Mouse (Mus musculus): ENCODE results near the gene Sephs2. TPM values are rescaled to one million over a fixed set of nuclear protein-coding genes. Genes with fewer than 3 reads are reported as not detected.
A peak's percentile ranks its signal among the peaks of the same experiment; 100 is the strongest.
"Not testable (repeated sequence)": the region's sequence is repeated elsewhere in the genome, so short reads cannot be mapped to it uniquely, and the experiment has no call there.

The Sephs2 gene
- polyA plus RNA-seq, 1 experiment from 2014 or later: 180 TPM

DNA sequence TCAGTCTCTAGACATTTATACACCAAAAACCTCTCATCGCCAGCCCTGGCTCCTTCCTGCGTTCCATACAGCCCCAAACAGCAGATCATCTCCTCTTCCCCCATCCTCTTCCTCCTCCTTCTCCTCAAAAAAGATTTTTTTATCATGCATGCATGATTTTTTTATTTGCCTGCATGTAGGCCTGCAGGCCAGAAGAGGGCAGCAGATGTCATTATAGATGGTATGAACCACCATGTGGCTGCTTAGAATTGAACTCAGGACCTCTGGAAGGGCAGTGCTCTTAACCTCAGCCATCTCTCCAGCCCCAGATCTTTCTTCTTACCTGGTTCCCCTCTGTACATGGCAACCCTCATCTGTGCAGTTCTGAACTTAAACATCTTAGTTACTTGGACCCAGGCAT, 21.4 kb downstream of the Sephs2 start:
- H3K27ac ChIP-seq (ENCODE audit: low read length): no peak overlapping the region
- ATAC-seq (ENCODE audit: low read depth): no peak
- H3K27me3 ChIP-seq (ENCODE audit: control insufficient read depth, insufficient read depth, low read depth, low read length): no peaks in the 10 kb centered on the region
- no peaks in the 10 kb centered on the region; the same call in 1 of the 2 replicates for H3K36me3 ChIP-seq (ENCODE audit: control insufficient read depth, insufficient read depth)
- no peaks in the 10 kb centered on the region for H3K9me3 ChIP-seq (replicated peaks; ENCODE audit: control insufficient read depth, low read length)
- WGBS (ENCODE audit: insufficient replicate concordance): 54% methylated on average over 2 of the region's 2 CpGs
- H3K4me2 ChIP-seq (ENCODE audit: low read depth, low read length): no peak overlapping the region
- H3K4me1 ChIP-seq (ENCODE audit: control insufficient read depth, low read depth, low read length): peaks cover 24% of the 10 kb centered on the region
- H3K9ac ChIP-seq (ENCODE audit: low read depth, low read length): no peak overlapping the region
- no peak overlapping the region for H3K4me3 ChIP-seq (ENCODE audit: low read depth, low read length)

- not testable (repeated sequence) for H3K9me3 ChIP-seq (replicated peaks; ENCODE audit: control insufficient read depth, low read length); H3K36me3 ChIP-seq (ENCODE audit: control insufficient read depth, insufficient read depth); H3K4me2 ChIP-seq (ENCODE audit: low read depth, low read length); H3K27ac ChIP-seq (ENCODE audit: low read length); H3K27me3 ChIP-seq (ENCODE audit: control insufficient read depth, insufficient read depth, low read depth, low read length); H3K9ac ChIP-seq (ENCODE audit: low read depth, low read length); ATAC-seq (ENCODE audit: low read depth); H3K4me3 ChIP-seq (ENCODE audit: low read depth, low read length)
- 81% methylated on average over 8 of the region's 8 CpGs for WGBS (ENCODE audit: insufficient replicate concordance)
- H3K4me1 ChIP-seq (ENCODE audit: control insufficient read depth, low read depth, low read length): peaks cover 28% of the 10 kb centered on the region
Measured at GRCm38 (mm10) chr7:127250511-127250910, 23.3 kb downstream of the Sephs2 start.

DNA sequence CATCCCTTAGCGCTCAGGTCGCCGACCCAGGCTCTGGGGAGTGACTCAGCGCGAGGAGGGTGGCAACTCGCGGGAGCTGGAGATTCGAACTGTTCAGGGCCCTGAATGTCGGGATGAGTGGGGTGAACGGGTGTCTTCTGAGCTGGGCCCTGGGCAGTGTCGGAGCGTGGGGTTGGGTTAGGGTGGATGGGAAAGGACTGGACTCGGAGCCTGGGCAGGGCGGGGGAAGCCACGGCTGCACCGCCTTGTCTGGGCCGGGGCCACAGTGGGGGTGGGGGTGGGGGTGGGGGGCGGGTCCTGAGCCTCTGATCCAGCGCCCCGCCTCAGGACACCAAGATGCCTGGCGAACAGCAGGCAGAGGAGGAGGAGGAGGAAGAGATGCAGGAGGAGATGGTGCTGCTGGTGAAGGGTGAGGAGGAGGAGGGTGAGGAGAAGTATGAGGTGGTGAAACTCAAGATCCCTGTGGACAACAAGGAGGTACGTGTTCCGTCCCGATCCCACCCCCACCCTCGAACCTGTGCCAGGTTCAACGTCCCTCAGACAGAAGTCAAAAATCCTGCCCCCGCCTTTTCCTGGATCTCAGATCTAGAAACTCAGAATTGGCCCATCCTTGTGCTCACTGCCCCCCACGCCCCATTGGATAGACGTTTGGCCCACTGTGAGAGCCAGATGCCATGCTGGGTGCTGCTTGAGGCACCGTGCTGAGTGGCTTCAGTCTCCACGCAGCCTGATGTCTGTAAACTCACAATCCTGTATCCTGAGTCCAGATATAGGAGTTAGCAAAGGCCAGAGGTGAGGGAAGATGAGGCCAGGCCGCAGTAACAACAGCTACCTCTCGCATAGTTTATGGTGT, 29.0 kb downstream of the Sephs2 start:
- Histone ChIP-seq H3K4me1 (ENCODE audit: control insufficient read depth, low read depth, low read length) (peaks cover 25% of the 10 kb centered on the region), H3K4me3 (ENCODE audit: low read depth, low read length) (peak overlapping the region; percentile 83), H3K9ac (ENCODE audit: low read depth, low read length) (peak overlapping the region; percentile 91), H3K4me2 (ENCODE audit: low read depth, low read length) (peak overlapping the region; percentile 100), H3K27ac (ENCODE audit: low read length) (peak overlapping the region; percentile 91), H3K9me3 (replicated peaks; ENCODE audit: control insufficient read depth, low read length) (no peaks in the 10 kb centered on the region), H3K36me3 (ENCODE audit: control insufficient read depth, insufficient read depth) (no peaks in the 10 kb centered on the region; the same call in 1 of the 2 replicates), H3K27me3 (ENCODE audit: control insufficient read depth, insufficient read depth, low read depth, low read length) (no peaks in the 10 kb centered on the region)
- peak; percentile 42; the same call in 1 of the 2 replicates for ATAC-seq (ENCODE audit: low read depth)
- 12% methylated on average over 31 of the region's 33 CpGs for WGBS (ENCODE audit: insufficient replicate concordance)

DNA sequence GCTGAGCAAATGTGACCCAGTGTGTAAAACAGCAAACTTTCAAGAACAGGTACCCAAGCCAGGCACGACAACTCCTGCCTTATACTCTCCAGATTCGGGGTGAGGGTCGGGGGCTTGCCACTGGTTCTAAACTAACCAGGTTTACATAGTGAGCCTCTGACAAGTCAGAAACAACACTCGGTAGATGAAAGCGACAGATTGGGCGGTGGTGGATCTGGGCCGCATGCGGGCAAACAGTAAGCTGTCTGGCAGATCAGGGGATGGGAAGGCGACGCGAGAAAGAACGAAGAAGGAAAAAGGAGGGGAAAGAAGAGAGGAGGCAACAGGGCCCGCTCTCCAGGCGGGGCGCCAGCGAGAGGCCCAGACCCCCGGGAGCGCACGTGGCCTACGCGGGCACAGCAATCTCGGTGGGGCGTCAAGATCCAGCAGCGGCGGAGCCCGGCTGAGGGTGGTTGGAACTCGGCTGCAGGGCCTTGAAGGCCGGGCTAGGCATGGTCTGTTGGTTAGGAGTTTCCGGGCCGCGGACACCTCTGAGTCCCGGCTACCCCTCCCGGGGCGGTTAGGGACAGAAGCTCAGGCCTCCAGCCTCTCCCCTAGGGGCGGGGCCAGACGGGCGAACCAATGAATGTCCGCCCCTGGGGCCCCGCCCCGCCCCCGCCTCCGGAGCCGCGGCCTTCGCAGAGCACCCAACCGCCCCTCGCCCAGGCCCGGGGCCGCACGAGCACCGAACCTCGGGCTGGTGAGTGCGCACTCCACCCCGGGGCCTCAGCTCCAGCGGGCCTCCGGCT, 29.8 kb downstream of the Sephs2 start, which contains the start of gene Zfp771:
Zfp771 (plus strand) TSS at position 405 of the 788 bp plus-strand sequence.
- peak within 1 kb of the TSS; percentile 91 for H3K9ac ChIP-seq (ENCODE audit: low read depth, low read length)
- peak; percentile 97 for ATAC-seq (ENCODE audit: low read depth)
- peaks cover 25% of the 10 kb centered on the region for H3K4me1 ChIP-seq (ENCODE audit: control insufficient read depth, low read depth, low read length)
- peak within 1 kb of the TSS; percentile 91 for H3K27ac ChIP-seq (ENCODE audit: low read length)
- peak within 1 kb of the TSS; percentile 100 for H3K4me2 ChIP-seq (ENCODE audit: low read depth, low read length)
- WGBS (ENCODE audit: insufficient replicate concordance): under 1% methylated on average over 51 of the region's 56 CpGs
- H3K4me3 ChIP-seq (ENCODE audit: low read depth, low read length): peak within 1 kb of the TSS; percentile 83
- no peaks in the 10 kb centered on the region for H3K9me3 ChIP-seq (replicated peaks; ENCODE audit: control insufficient read depth, low read length)
- no peaks in the 10 kb centered on the region; the same call in 1 of the 2 replicates for H3K36me3 ChIP-seq (ENCODE audit: control insufficient read depth, insufficient read depth)
- H3K27me3 ChIP-seq (ENCODE audit: control insufficient read depth, insufficient read depth, low read depth, low read length): no peaks in the 10 kb centered on the region

- Histone ChIP-seq H3K9ac (ENCODE audit: low read depth, low read length) (peak overlapping the region; percentile 91; the same call in 1 of the 2 replicates), H3K4me3 (ENCODE audit: low read depth, low read length) (peak overlapping the region; percentile 83), H3K9me3 (replicated peaks; ENCODE audit: control insufficient read depth, low read length) (no peaks in the 10 kb centered on the region), H3K27me3 (ENCODE audit: control insufficient read depth, insufficient read depth, low read depth, low read length) (no peaks in the 10 kb centered on the region), H3K36me3 (ENCODE audit: control insufficient read depth, insufficient read depth) (no peaks in the 10 kb centered on the region; the same call in 1 of the 2 replicates), H3K4me1 (ENCODE audit: control insufficient read depth, low read depth, low read length) (peaks cover 25% of the 10 kb centered on the region), H3K27ac (ENCODE audit: low read length) (peak overlapping the region; percentile 91; the same call in 1 of the 2 replicates), H3K4me2 (ENCODE audit: low read depth, low read length) (peak overlapping the region; percentile 100)
- ATAC-seq (ENCODE audit: low read depth): no peak
- 31% methylated on average over 2 of the region's 2 CpGs for WGBS (ENCODE audit: insufficient replicate concordance)
Measured at GRCm38 (mm10) chr7:127243361-127243867, 30.4 kb downstream of the Sephs2 start.

- Histone ChIP-seq H3K27ac (ENCODE audit: low read length) (no peak overlapping the region), H3K9ac (ENCODE audit: low read depth, low read length) (no peak overlapping the region), H3K27me3 (ENCODE audit: control insufficient read depth, insufficient read depth, low read depth, low read length) (no peaks in the 10 kb centered on the region), H3K4me1 (ENCODE audit: control insufficient read depth, low read depth, low read length) (peaks cover 19% of the 10 kb centered on the region), H3K4me3 (ENCODE audit: low read depth, low read length) (no peak overlapping the region), H3K36me3 (ENCODE audit: control insufficient read depth, insufficient read depth) (peaks cover 15% of the 10 kb centered on the region), H3K4me2 (ENCODE audit: low read depth, low read length) (no peak overlapping the region), H3K9me3 (replicated peaks; ENCODE audit: control insufficient read depth, low read length) (no peaks in the 10 kb centered on the region)
- WGBS (ENCODE audit: insufficient replicate concordance): 85% methylated on average over 2 of the region's 2 CpGs
- no peak for ATAC-seq (ENCODE audit: low read depth)
Measured at GRCm38 (mm10) chr7:127234777-127235176, 39.1 kb downstream of the Sephs2 start.

GRCm38 (mm10) chr7:127233765-127234164, 40.1 kb downstream of the Sephs2 start:
- peaks cover 18% of the 10 kb centered on the region for H3K36me3 ChIP-seq (ENCODE audit: control insufficient read depth, insufficient read depth)
- 2% methylated on average over 9 of the region's 9 CpGs for WGBS (ENCODE audit: insufficient replicate concordance)
- H3K4me1 ChIP-seq (ENCODE audit: control insufficient read depth, low read depth, low read length): peaks cover 20% of the 10 kb centered on the region

GRCm38 (mm10) chr7:127233368-127233749, 40.5 kb downstream of the Sephs2 start:
- no peaks in the 10 kb centered on the region for H3K9me3 ChIP-seq (replicated peaks; ENCODE audit: control insufficient read depth, low read length)
- under 1% methylated on average over 27 of the region's 27 CpGs for WGBS (ENCODE audit: insufficient replicate concordance)
- peak overlapping the region; percentile 76 for H3K4me2 ChIP-seq (ENCODE audit: low read depth, low read length)
- H3K4me3 ChIP-seq (ENCODE audit: low read depth, low read length): peak overlapping the region; percentile 92
- peaks cover 18% of the 10 kb centered on the region for H3K36me3 ChIP-seq (ENCODE audit: control insufficient read depth, insufficient read depth)
- ATAC-seq (ENCODE audit: low read depth): peak; percentile 44
- peak overlapping the region; percentile 91 for H3K27ac ChIP-seq (ENCODE audit: low read length)
- no peaks in the 10 kb centered on the region for H3K27me3 ChIP-seq (ENCODE audit: control insufficient read depth, insufficient read depth, low read depth, low read length)
- peaks cover 21% of the 10 kb centered on the region for H3K4me1 ChIP-seq (ENCODE audit: control insufficient read depth, low read depth, low read length)
- H3K9ac ChIP-seq (ENCODE audit: low read depth, low read length): peak overlapping the region; percentile 95

More at GRCm38 (mm10) chr7:127233765-127234164, 40.1 kb downstream of the Sephs2 start:
- Histone ChIP-seq H3K27me3 (ENCODE audit: control insufficient read depth, insufficient read depth, low read depth, low read length) (no peaks in the 10 kb centered on the region), H3K27ac (ENCODE audit: low read length) (peak overlapping the region; percentile 91), H3K9ac (ENCODE audit: low read depth, low read length) (peak overlapping the region; percentile 95), H3K4me3 (ENCODE audit: low read depth, low read length) (peak overlapping the region; percentile 92), H3K9me3 (replicated peaks; ENCODE audit: control insufficient read depth, low read length) (no peaks in the 10 kb centered on the region), H3K4me2 (ENCODE audit: low read depth, low read length) (peak overlapping the region; percentile 76)
- no peak for ATAC-seq (ENCODE audit: low read depth)
